Mouse (Mus musculus) kidney, embryonic 15.5 days (tissue): Measurements from ENCODE around the gene Mars. TPM values are rescaled to one million over a fixed set of nuclear protein-coding genes. Genes with fewer than 3 reads are reported as not detected.

Experiments
- ATAC-seq: fragments of 200-750 bp; cut with Nextera tagmentation; replicated peaks from 2 replicates; pipeline ENCODE4 v1.8.0; 2017; ENCODE audit warnings: moderate TSS enrichment; ENCODE audit not compliant: low FRiP score
- H3K27ac ChIP-seq: fragments of 300-500 bp; sonication (generic); 2 replicates; pipeline ENCODE4 v1.5.1; 2015; ENCODE audit warnings: mild to moderate bottlenecking, inconsistent platforms
- H3K27me3 ChIP-seq: fragments of 300-500 bp; sonication (generic); 2 replicates; pipeline ENCODE4 v1.6.1; 2015; ENCODE audit warnings: inconsistent platforms
- H3K36me3 ChIP-seq: fragments of 300-500 bp; sonication (generic); 2 replicates; pipeline ENCODE4 v1.6.1; 2015; ENCODE audit warnings: inconsistent platforms
- H3K4me1 ChIP-seq: fragments of 300-500 bp; sonication (generic); 2 replicates; pipeline ENCODE4 v1.6.1; 2015; ENCODE audit warnings: inconsistent platforms
- H3K4me2 ChIP-seq: fragments of 300-500 bp; sonication (generic); 2 replicates; pipeline ENCODE4 v1.6.1; 2015; ENCODE audit warnings: moderate library complexity, mild to moderate bottlenecking, inconsistent platforms
- H3K4me3 ChIP-seq: fragments of 300-500 bp; sonication (generic); replicated peaks from 2 replicates; pipeline ENCODE4 v1.5.1; 2015; ENCODE audit warnings: mild to moderate bottlenecking, inconsistent platforms
- H3K9ac ChIP-seq: fragments of 300-500 bp; sonication (generic); 2 replicates; pipeline ENCODE4 v1.6.1; 2015; ENCODE audit warnings: mild to moderate bottlenecking, inconsistent platforms
- H3K9me3 ChIP-seq: fragments of 300-500 bp; sonication (generic); replicated peaks from 2 replicates; pipeline ENCODE4 v1.6.1; 2016; ENCODE audit warnings: inconsistent platforms
- WGBS: fragments of 180-500 bp; shearing (Covaris S2); methylation state at CpG from one replicate; pipeline ENCODE4 v1.1.7; 2015; ENCODE audit warnings: mixed read lengths; 5-methylcytosine and 5-hydroxymethylcytosine counted together
- polyA plus RNA-seq: library from polyadenylated mRNA; unstranded; fragments of >200 nt; fragmentation: Nextera tagmentation; extraction: Ambion mirVana; gene quantifications from 2 replicates; pipeline ENCODE4 v1.2.1, GENCODE M21; 2015

The Mars gene
- polyA plus RNA-seq, 1 experiment from 2014 or later, result 120 TPM

GRCm38 (mm10) chr10:127288328-127288799 lies 23.2 kb downstream of the Mars start:
- peak overlapping the region; percentile 99 for H3K27ac ChIP-seq
- no peaks in the 10 kb centered on the region for H3K27me3 ChIP-seq
- under 1% methylated on average over 20 of the region's 28 CpGs for WGBS
- no peaks in the 10 kb centered on the region for H3K9me3 ChIP-seq
- H3K4me1 ChIP-seq, result peaks cover 69% of the 10 kb centered on the region
- peak overlapping the region; percentile 61 for H3K9ac ChIP-seq
- ATAC-seq, result peak; percentile 27
- peak overlapping the region; percentile 71 for H3K4me3 ChIP-seq
- peaks cover 51% of the 10 kb centered on the region for H3K36me3 ChIP-seq
- peak overlapping the region; percentile 86 for H3K4me2 ChIP-seq

- H3K4me1 ChIP-seq, result peaks cover 64% of the 10 kb centered on the region
- no peak for ATAC-seq
- peak overlapping the region; percentile 71 for H3K4me3 ChIP-seq
- peak overlapping the region; percentile 99 for H3K27ac ChIP-seq
- no peaks in the 10 kb centered on the region for H3K27me3 ChIP-seq
- peak overlapping the region; percentile 86 for H3K4me2 ChIP-seq
- no peaks in the 10 kb centered on the region for H3K9me3 ChIP-seq
- H3K9ac ChIP-seq, result peak overlapping the region; percentile 61
- peaks cover 51% of the 10 kb centered on the region for H3K36me3 ChIP-seq
- WGBS, result 2% methylated on average over 3 of the region's 3 CpGs
These were observed 23.7 kb downstream of the Mars start for GRCm38 (mm10) chr10:127287936-127288293.

- Histone ChIP-seq H3K27ac (peak overlapping the region; percentile 99), H3K4me2 (peak overlapping the region; percentile 86), H3K4me1 (peaks cover 60% of the 10 kb centered on the region), H3K9ac (peak overlapping the region; percentile 61), H3K9me3 (no peaks in the 10 kb centered on the region), H3K4me3 (peak overlapping the region; percentile 71), H3K36me3 (peaks cover 51% of the 10 kb centered on the region), H3K27me3 (no peaks in the 10 kb centered on the region)
- no peak for ATAC-seq
- WGBS, result 63% methylated on average over 15 of the region's 15 CpGs
These were observed 24.2 kb downstream of the Mars start for GRCm38 (mm10) chr10:127287271-127287935.

GRCm38 (mm10) chr10:127286730-127287129 lies 24.9 kb downstream of the Mars start:
- peaks cover 58% of the 10 kb centered on the region for H3K36me3 ChIP-seq
- no peak for ATAC-seq
- peak overlapping the region; percentile 99 for H3K27ac ChIP-seq
- peaks cover 54% of the 10 kb centered on the region for H3K4me1 ChIP-seq
- H3K9ac ChIP-seq, result 0 out of 2 replicates have a peak overlapping the region, but pooled peaks have one; percentile 61
- H3K4me3 ChIP-seq, result peak overlapping the region; percentile 71
- peak overlapping the region; percentile 86 for H3K4me2 ChIP-seq
- no peaks in the 10 kb centered on the region for H3K9me3 ChIP-seq
- H3K27me3 ChIP-seq, result no peaks in the 10 kb centered on the region
- 48% methylated on average over 7 of the region's 7 CpGs for WGBS

- peaks cover 63% of the 10 kb centered on the region for H3K36me3 ChIP-seq
- ATAC-seq, result no peak
- H3K4me3 ChIP-seq, result peak overlapping the region; percentile 3; the same call in 1 of the 2 replicates
- peaks cover 48% of the 10 kb centered on the region for H3K4me1 ChIP-seq
- peak overlapping the region; percentile 86; the same call in 1 of the 2 replicates for H3K4me2 ChIP-seq
- no peaks in the 10 kb centered on the region for H3K9me3 ChIP-seq
- H3K9ac ChIP-seq, result no peak overlapping the region
- 61% methylated on average over 7 of the region's 7 CpGs for WGBS
- H3K27me3 ChIP-seq, result no peaks in the 10 kb centered on the region
- H3K27ac ChIP-seq, result no peak overlapping the region
These were observed 25.4 kb downstream of the Mars start for GRCm38 (mm10) chr10:127286194-127286593.

GRCm38 (mm10) chr10:127285644-127286043 lies 25.9 kb downstream of the Mars start:
- Histone ChIP-seq H3K27ac (no peak overlapping the region), H3K4me2 (no peak overlapping the region), H3K4me3 (no peak overlapping the region), H3K9me3 (no peaks in the 10 kb centered on the region), H3K4me1 (peaks cover 48% of the 10 kb centered on the region), H3K9ac (0 out of 2 replicates have a peak overlapping the region, but pooled peaks have one; percentile 36), H3K36me3 (peaks cover 68% of the 10 kb centered on the region), H3K27me3 (no peaks in the 10 kb centered on the region)
- 76% methylated on average over 13 of the region's 13 CpGs for WGBS
- no peak for ATAC-seq

GRCm38 (mm10) chr10:127284724-127285500 lies 26.7 kb downstream of the Mars start:
- Histone ChIP-seq H3K9me3 (no peaks in the 10 kb centered on the region), H3K4me3 (no peak overlapping the region), H3K27me3 (no peaks in the 10 kb centered on the region), H3K9ac (0 out of 2 replicates have a peak overlapping the region, but pooled peaks have one; percentile 36), H3K27ac (no peak overlapping the region), H3K4me2 (no peak overlapping the region), H3K4me1 (peaks cover 45% of the 10 kb centered on the region), H3K36me3 (peaks cover 76% of the 10 kb centered on the region)
- 75% methylated on average over 11 of the region's 11 CpGs for WGBS
- ATAC-seq, result no peak

- Histone ChIP-seq H3K27ac (no peak overlapping the region), H3K9ac (no peak overlapping the region), H3K4me1 (peaks cover 38% of the 10 kb centered on the region), H3K4me2 (no peak overlapping the region), H3K36me3 (peaks cover 83% of the 10 kb centered on the region), H3K27me3 (no peaks in the 10 kb centered on the region), H3K4me3 (no peak overlapping the region), H3K9me3 (no peaks in the 10 kb centered on the region)
- no peak for ATAC-seq
- WGBS, result 94% methylated on average over 7 of the region's 7 CpGs
These were observed 27.4 kb downstream of the Mars start for GRCm38 (mm10) chr10:127284105-127284622.

- no peak overlapping the region for H3K9ac ChIP-seq
- H3K27ac ChIP-seq, result no peak overlapping the region
- no peaks in the 10 kb centered on the region for H3K27me3 ChIP-seq
- H3K4me1 ChIP-seq, result peaks cover 33% of the 10 kb centered on the region
- no peak overlapping the region for H3K4me2 ChIP-seq
- whole genome bisulfite sequencing, result 74% methylated on average over 13 of the region's 13 CpGs
- peaks cover 98% of the 10 kb centered on the region for H3K36me3 ChIP-seq
- H3K4me3 ChIP-seq, result no peak overlapping the region
- H3K9me3 ChIP-seq, result no peaks in the 10 kb centered on the region
- no peak for ATAC-seq
These were observed 28.9 kb downstream of the Mars start for GRCm38 (mm10) chr10:127282620-127283215.

GRCm38 (mm10) chr10:127281316-127281715 lies 30.3 kb downstream of the Mars start:
- Histone ChIP-seq H3K9me3 (no peaks in the 10 kb centered on the region), H3K36me3 (peaks cover 100% of the 10 kb centered on the region), H3K4me3 (no peak overlapping the region), H3K27me3 (no peaks in the 10 kb centered on the region), H3K9ac (no peak overlapping the region), H3K27ac (no peak overlapping the region), H3K4me2 (no peak overlapping the region), H3K4me1 (peaks cover 19% of the 10 kb centered on the region)
- 85% methylated on average over 8 of the region's 8 CpGs for WGBS
- ATAC-seq, result no peak

- no peak overlapping the region for H3K4me2 ChIP-seq
- H3K4me1 ChIP-seq, result 0 out of 2 replicates have a peak, but pooled peaks cover 4% of the 10 kb centered on the region
These were observed 31.9 kb downstream of the Mars start for GRCm38 (mm10) chr10:127279730-127280129.

More at GRCm38 (mm10) chr10:127279730-127280129, 31.9 kb downstream of the Mars start:
- Histone ChIP-seq H3K27me3 (no peaks in the 10 kb centered on the region), H3K9me3 (no peaks in the 10 kb centered on the region), H3K9ac (no peak overlapping the region), H3K4me3 (no peak overlapping the region), H3K27ac (no peak overlapping the region), H3K36me3 (peaks cover 100% of the 10 kb centered on the region)
- WGBS, result 93% methylated on average over 2 of the region's 2 CpGs
- ATAC-seq, result no peak
